Mouse (Mus musculus): ENCODE results near the gene Ormdl3. TPM values are rescaled to one million over a fixed set of nuclear protein-coding genes. Genes with fewer than 3 reads are reported as not detected.

The Ormdl3 gene
- polyA plus RNA-seq, 1 experiment from 2014 or later: 10.9 TPM

GRCm38 (mm10) chr11:98577776-98578175 lies 9.4 kb downstream of the Ormdl3 start:
- WGBS: 90% methylated on average over 5 of the region's 5 CpGs
- ATAC-seq (replicated peaks; ENCODE audit: low FRiP score): no peak
- no peak for DNase-seq (ENCODE audit: low spot score)
- no peak overlapping the region for H3K27ac ChIP-seq (ENCODE audit: low read depth, low read length)
- no peak overlapping the region for H3K4me2 ChIP-seq
- peaks cover 28% of the 10 kb centered on the region for H3K4me1 ChIP-seq (replicated peaks; ENCODE audit: control insufficient read depth, insufficient read depth, low read length)
- H3K9ac ChIP-seq (ENCODE audit: low read depth, low read length): no peak overlapping the region
- H3K9me3 ChIP-seq (ENCODE audit: control insufficient read depth, low read length): no peaks in the 10 kb centered on the region
- no peaks in the 10 kb centered on the region for H3K27me3 ChIP-seq (replicated peaks; ENCODE audit: control insufficient read depth, insufficient read depth, low read length)
- peaks cover 7% of the 10 kb centered on the region; the same call in 1 of the 2 replicates for H3K36me3 ChIP-seq (ENCODE audit: control insufficient read depth, insufficient read depth, low read length)
- no peak overlapping the region for H3K4me3 ChIP-seq (ENCODE audit: low read depth, low read length)

- H3K4me2 ChIP-seq: no peak overlapping the region
- DNase-seq (ENCODE audit: low spot score) (no peak), ATAC-seq (replicated peaks; ENCODE audit: low FRiP score) (no peak)
- 74% methylated on average over 6 of the region's 6 CpGs for WGBS
- no peak overlapping the region for H3K4me3 ChIP-seq (ENCODE audit: low read depth, low read length)
- H3K27me3 ChIP-seq (replicated peaks; ENCODE audit: control insufficient read depth, insufficient read depth, low read length): no peaks in the 10 kb centered on the region
- no peaks in the 10 kb centered on the region for H3K36me3 ChIP-seq (ENCODE audit: control insufficient read depth, insufficient read depth, low read length)
- no peaks in the 10 kb centered on the region for H3K4me1 ChIP-seq (replicated peaks; ENCODE audit: control insufficient read depth, insufficient read depth, low read length)
- H3K9ac ChIP-seq (ENCODE audit: low read depth, low read length): no peak overlapping the region
- 0 out of 2 replicates have a peak, but pooled peaks cover 2% of the 10 kb centered on the region for H3K9me3 ChIP-seq (ENCODE audit: control insufficient read depth, low read length)
- H3K27ac ChIP-seq (ENCODE audit: low read depth, low read length): no peak overlapping the region
Measured at GRCm38 (mm10) chr11:98569461-98569860, 17.7 kb downstream of the Ormdl3 start.

- ATAC-seq (replicated peaks; ENCODE audit: low FRiP score) (no peak), DNase-seq (ENCODE audit: low spot score) (no peak)
- Histone ChIP-seq H3K36me3 (ENCODE audit: control insufficient read depth, insufficient read depth, low read length) (no peaks in the 10 kb centered on the region), H3K9me3 (ENCODE audit: control insufficient read depth, low read length) (0 out of 2 replicates have a peak, but pooled peaks cover 2% of the 10 kb centered on the region), H3K9ac (ENCODE audit: low read depth, low read length) (no peak overlapping the region), H3K27me3 (replicated peaks; ENCODE audit: control insufficient read depth, insufficient read depth, low read length) (no peaks in the 10 kb centered on the region), H3K4me3 (ENCODE audit: low read depth, low read length) (no peak overlapping the region), H3K27ac (ENCODE audit: low read depth, low read length) (no peak overlapping the region), H3K4me1 (replicated peaks; ENCODE audit: control insufficient read depth, insufficient read depth, low read length) (no peaks in the 10 kb centered on the region), H3K4me2 (no peak overlapping the region)
- 87% methylated on average over 8 of the region's 8 CpGs for WGBS
Measured at GRCm38 (mm10) chr11:98568326-98568725, 18.8 kb downstream of the Ormdl3 start.

DNA sequence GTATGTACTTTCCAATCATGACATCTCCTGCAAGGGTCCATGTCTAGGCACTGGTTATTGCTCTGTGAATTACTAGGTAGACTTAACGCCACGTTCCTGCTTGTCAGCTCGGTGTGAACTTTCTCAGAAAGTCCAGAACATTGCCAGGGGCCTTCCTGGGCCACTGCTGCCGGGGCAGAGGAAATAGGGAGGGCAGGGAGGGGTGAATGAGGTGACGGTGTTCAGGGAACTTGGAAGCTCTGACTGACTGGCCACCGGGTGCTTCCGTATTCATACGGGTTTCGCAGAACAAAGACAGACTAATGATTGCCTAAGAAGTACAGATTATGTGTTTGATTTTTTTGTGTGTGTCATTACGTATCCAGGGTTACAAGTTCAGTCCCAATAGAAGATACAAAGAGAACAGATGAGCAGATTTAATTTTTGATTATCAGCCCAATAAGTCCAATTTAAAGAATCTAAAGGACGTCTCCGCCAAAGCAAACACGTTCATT lies 23.2 kb downstream of the Ormdl3 start:
- ATAC-seq (replicated peaks; ENCODE audit: low FRiP score) (no peak), DNase-seq (ENCODE audit: low spot score) (no peak)
- peaks cover 3% of the 10 kb centered on the region for H3K27me3 ChIP-seq (replicated peaks; ENCODE audit: control insufficient read depth, insufficient read depth, low read length)
- H3K36me3 ChIP-seq (ENCODE audit: control insufficient read depth, insufficient read depth, low read length): no peaks in the 10 kb centered on the region
- WGBS: 66% methylated on average over 13 of the region's 13 CpGs
- H3K4me1 ChIP-seq (replicated peaks; ENCODE audit: control insufficient read depth, insufficient read depth, low read length): 0 out of 2 replicates have a peak, but pooled peaks cover 3% of the 10 kb centered on the region
- H3K4me3 ChIP-seq (ENCODE audit: low read depth, low read length): no peak overlapping the region
- H3K4me2 ChIP-seq: no peak overlapping the region
- H3K9ac ChIP-seq (ENCODE audit: low read depth, low read length): no peak overlapping the region
- 0 out of 2 replicates have a peak, but pooled peaks cover 2% of the 10 kb centered on the region for H3K9me3 ChIP-seq (ENCODE audit: control insufficient read depth, low read length)
- H3K27ac ChIP-seq (ENCODE audit: low read depth, low read length): no peak overlapping the region

DNA sequence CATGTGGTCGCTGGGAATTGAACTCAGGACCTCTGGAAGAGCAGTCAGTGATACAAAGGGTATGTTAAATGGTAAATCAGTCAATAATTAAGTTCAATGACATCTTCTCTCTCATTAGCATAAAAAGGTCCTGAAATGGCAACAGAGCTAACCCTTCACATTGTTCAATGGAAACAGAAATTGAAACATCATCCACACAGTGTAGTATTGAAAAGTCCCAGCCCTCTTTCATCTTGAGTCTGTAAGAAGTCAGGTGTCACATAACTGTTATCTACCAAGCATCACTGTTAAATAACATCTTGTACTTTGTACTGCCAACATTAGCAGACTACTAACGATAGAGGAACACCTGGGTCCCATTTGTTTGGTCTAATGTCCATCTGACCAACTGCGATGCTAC lies 24.1 kb downstream of the Ormdl3 start:
- Histone ChIP-seq H3K4me1 (replicated peaks; ENCODE audit: control insufficient read depth, insufficient read depth, low read length) (0 out of 2 replicates have a peak, but pooled peaks cover 3% of the 10 kb centered on the region), H3K27me3 (replicated peaks; ENCODE audit: control insufficient read depth, insufficient read depth, low read length) (peaks cover 3% of the 10 kb centered on the region), H3K4me3 (ENCODE audit: low read depth, low read length) (no peak overlapping the region), H3K36me3 (ENCODE audit: control insufficient read depth, insufficient read depth, low read length) (no peaks in the 10 kb centered on the region), H3K9me3 (ENCODE audit: control insufficient read depth, low read length) (no peaks in the 10 kb centered on the region), H3K27ac (ENCODE audit: low read depth, low read length) (no peak overlapping the region), H3K4me2 (no peak overlapping the region), H3K9ac (ENCODE audit: low read depth, low read length) (no peak overlapping the region)
- ATAC-seq (replicated peaks; ENCODE audit: low FRiP score) (no peak), DNase-seq (ENCODE audit: low spot score) (no peak)
- 83% methylated on average over 3 of the region's 3 CpGs for WGBS

DNA sequence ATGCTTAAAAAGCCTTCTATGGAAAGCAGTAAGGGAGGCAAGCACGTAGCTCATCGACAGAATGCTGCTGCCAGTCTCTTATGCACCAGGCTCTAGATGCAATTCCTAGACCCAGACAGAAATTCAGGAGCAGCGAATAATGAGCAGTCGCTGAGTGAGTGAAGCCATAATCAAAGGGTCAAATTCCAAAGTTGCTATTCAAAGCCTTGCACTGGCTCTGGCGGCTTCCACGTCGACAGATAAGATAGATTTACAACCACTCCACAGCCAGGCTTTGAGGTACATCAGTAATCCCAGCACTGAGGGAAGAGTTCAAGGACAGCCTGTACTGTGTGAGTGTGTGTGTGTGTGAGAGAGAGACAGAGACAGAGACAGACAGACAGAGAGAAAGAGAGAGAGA lies 26.2 kb downstream of the Ormdl3 start:
- no peak overlapping the region for H3K9ac ChIP-seq (ENCODE audit: low read depth, low read length)
- 41% methylated on average over 7 of the region's 7 CpGs for WGBS
- no peak for ATAC-seq (replicated peaks; ENCODE audit: low FRiP score)

DNA sequence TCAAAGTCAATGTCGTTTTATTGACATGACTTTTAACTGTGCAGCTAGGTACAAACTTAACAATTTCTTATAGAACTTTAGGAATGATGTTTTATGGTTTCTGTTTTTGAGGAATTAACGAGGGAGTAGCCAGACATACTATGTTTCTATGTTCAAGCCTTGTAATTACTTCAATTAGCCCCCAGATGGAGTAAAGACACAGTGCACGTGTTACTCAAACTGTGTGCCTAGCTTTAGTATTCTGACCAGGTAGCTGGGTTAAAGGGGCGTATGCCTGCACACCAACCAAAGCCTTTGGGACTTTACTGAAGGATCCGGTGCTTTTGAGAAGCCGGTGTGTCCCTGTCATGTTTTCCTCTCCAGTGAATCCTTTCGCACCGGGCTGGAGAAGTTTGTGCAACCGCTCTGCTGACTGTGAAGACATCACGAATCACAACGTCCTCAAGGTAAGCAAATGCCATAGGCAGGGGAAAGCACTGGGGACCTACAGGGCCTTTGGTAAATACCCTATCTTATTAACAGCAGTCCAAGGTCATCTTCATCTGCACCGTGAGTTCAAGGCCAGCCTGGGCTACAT lies 32.0 kb downstream of the Ormdl3 start:
- 68% methylated on average over 12 of the region's 12 CpGs for WGBS
- Histone ChIP-seq H3K9ac (ENCODE audit: low read depth, low read length) (no peak overlapping the region), H3K9me3 (ENCODE audit: control insufficient read depth, low read length) (no peaks in the 10 kb centered on the region), H3K36me3 (ENCODE audit: control insufficient read depth, insufficient read depth, low read length) (no peaks in the 10 kb centered on the region), H3K27ac (ENCODE audit: low read depth, low read length) (no peak overlapping the region), H3K4me2 (no peak overlapping the region), H3K4me1 (replicated peaks; ENCODE audit: control insufficient read depth, insufficient read depth, low read length) (peaks cover 7% of the 10 kb centered on the region), H3K27me3 (replicated peaks; ENCODE audit: control insufficient read depth, insufficient read depth, low read length) (no peaks in the 10 kb centered on the region; the same call in 1 of the 2 replicates), H3K4me3 (ENCODE audit: low read depth, low read length) (no peak overlapping the region)
- DNase-seq (ENCODE audit: low spot score) (no peak), ATAC-seq (replicated peaks; ENCODE audit: low FRiP score) (no peak)

More for the DNA sequence above, 26.2 kb downstream of the Ormdl3 start:
- H3K4me2 ChIP-seq: no peak overlapping the region
- H3K27me3 ChIP-seq (replicated peaks; ENCODE audit: control insufficient read depth, insufficient read depth, low read length): peaks cover 3% of the 10 kb centered on the region
- H3K27ac ChIP-seq (ENCODE audit: low read depth, low read length): no peak overlapping the region
- DNase-seq (ENCODE audit: low spot score): no peak
- no peaks in the 10 kb centered on the region for H3K36me3 ChIP-seq (ENCODE audit: control insufficient read depth, insufficient read depth, low read length)
- no peaks in the 10 kb centered on the region for H3K9me3 ChIP-seq (ENCODE audit: control insufficient read depth, low read length)
- 0 out of 2 replicates have a peak, but pooled peaks cover 3% of the 10 kb centered on the region for H3K4me1 ChIP-seq (replicated peaks; ENCODE audit: control insufficient read depth, insufficient read depth, low read length)
- no peak overlapping the region for H3K4me3 ChIP-seq (ENCODE audit: low read depth, low read length)

- WGBS: 89% methylated on average over 4 of the region's 4 CpGs
- no peak overlapping the region for H3K9ac ChIP-seq (ENCODE audit: low read depth, low read length)
- H3K4me1 ChIP-seq (replicated peaks; ENCODE audit: control insufficient read depth, insufficient read depth, low read length): peaks cover 7% of the 10 kb centered on the region
- no peaks in the 10 kb centered on the region for H3K36me3 ChIP-seq (ENCODE audit: control insufficient read depth, insufficient read depth, low read length)
- H3K4me2 ChIP-seq: no peak overlapping the region
- peaks cover 10% of the 10 kb centered on the region for H3K27me3 ChIP-seq (replicated peaks; ENCODE audit: control insufficient read depth, insufficient read depth, low read length)
- H3K9me3 ChIP-seq (ENCODE audit: control insufficient read depth, low read length): no peaks in the 10 kb centered on the region
- no peak for DNase-seq (ENCODE audit: low spot score)
- H3K4me3 ChIP-seq (ENCODE audit: low read depth, low read length): no peak overlapping the region
- no peak overlapping the region for H3K27ac ChIP-seq (ENCODE audit: low read depth, low read length)
- no peak for ATAC-seq (replicated peaks; ENCODE audit: low FRiP score)
Measured at GRCm38 (mm10) chr11:98553966-98554365, 33.2 kb downstream of the Ormdl3 start.

Data from liver, embryonic 11.5 days (tissue).